Mouse (Mus musculus) gastrocnemius, postnatal 25 days (tissue): ENCODE data around the gene Tmem216. TPM values are rescaled to one million over a fixed set of nuclear protein-coding genes. Genes with fewer than 3 reads are reported as not detected.

Experiments
- DNase-seq: peaks from one replicate; pipeline ENCODE4 v3.0.0; 2022
- total RNA-seq, 2 experiments: library from RNA; stranded (reverse); gene quantifications; 1 replicate in 1 of 2; 2 replicates in 1 of 2; pipeline ENCODE4 v1.2.3; 2021

Tmem216 gene
- total RNA-seq, 2 experiments from 2014 or later: 1.9 to 2.2 TPM

DNA sequence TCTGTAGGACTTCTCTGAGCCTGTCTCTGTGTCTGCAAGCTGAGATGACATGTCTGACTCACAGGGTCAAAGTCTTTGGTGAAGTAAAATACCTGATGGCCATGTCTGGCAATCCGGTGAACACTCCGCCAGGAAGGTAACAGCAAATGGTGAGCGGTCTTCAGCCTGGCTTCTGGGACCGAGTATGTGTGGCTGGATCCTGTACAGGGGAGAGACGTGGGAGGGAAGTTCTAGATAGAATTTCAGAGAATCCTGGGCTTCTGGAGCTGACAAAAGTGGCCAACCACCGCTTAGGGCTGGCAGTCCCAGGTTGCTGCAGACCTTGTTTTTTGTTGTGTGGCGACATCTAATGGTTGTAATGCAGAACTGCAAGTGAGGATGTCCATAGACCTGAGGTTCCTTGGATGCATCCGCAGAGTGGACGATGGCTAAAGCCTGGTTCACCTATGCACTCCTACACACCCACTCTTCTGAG, 69.7 kb downstream of the Tmem216 start:
- DNase-seq: no peak

Other genes with a start within 250 kb of the Tmem216 start
- gene Syt7, start 167.1 kb downstream of the Tmem216 start, total RNA-seq: 1 to 10 TPM; 1.9 to 4.1 TPM
- gene Lrrc10b, start 98.8 kb downstream of the Tmem216 start, total RNA-seq: under 1 TPM; 0.13 to 0.38 TPM
- gene Ppp1r32, start 73.3 kb downstream of the Tmem216 start, total RNA-seq: under 1 TPM; 0.90 to 0.91 TPM
- gene Cpsf7, start 31.0 kb downstream of the Tmem216 start, total RNA-seq: 10 to 100 TPM; 18.0 to 18.5 TPM
- 10 to 100 TPM; 49.0 to 54.0 TPM for gene Sdhaf2, start 30.1 kb downstream of the Tmem216 start, total RNA-seq
- gene Cyb561a3, start 20.9 kb upstream of the Tmem216 start, total RNA-seq: 1 to 10 TPM; 4.5 to 6.2 TPM
- gene Tmem138, start 21.1 kb upstream of the Tmem216 start, total RNA-seq: 1 to 10 TPM; 1.3 to 1.4 TPM
- 100 to 1,000 TPM; 114 to 129 TPM for gene Ddb1, start 49.1 kb upstream of the Tmem216 start, total RNA-seq
- gene Tkfc, start 49.4 kb upstream of the Tmem216 start, total RNA-seq: 1 to 10 TPM; 4.2 to 5.1 TPM
- gene Vwce, start 78.0 kb upstream of the Tmem216 start, total RNA-seq: under 1 TPM in 1 of 2 experiments, not detected in 1; 0.08 TPM
- not detected for gene Pga5, start 121.8 kb upstream of the Tmem216 start, total RNA-seq
- 10 to 100 TPM; 23.9 to 26.2 TPM for gene Vps37c, start 132.5 kb upstream of the Tmem216 start, total RNA-seq
- under 1 TPM in 1 of 2 experiments, not detected in 1; 0.19 TPM for gene Cd5, start 182.8 kb upstream of the Tmem216 start, total RNA-seq